Mouse (Mus musculus) mouse trophoblast stem cell (cell line): ENCODE data around the gene Adsl.
"Not testable (repeated sequence)": the region's sequence is repeated elsewhere in the genome, so short reads cannot be mapped to it uniquely, and the experiment has no call there.

Source experiments
- in situ Hi-C, 2 experiments: fragments of 300-500 bp; cut with MseI, MboI; formaldehyde crosslinking; loops; 2 replicates in 1 of 2; 3 replicates in 1 of 2; pipeline ENCODE4 v1.15.1; 2025

The Adsl gene

DNA sequence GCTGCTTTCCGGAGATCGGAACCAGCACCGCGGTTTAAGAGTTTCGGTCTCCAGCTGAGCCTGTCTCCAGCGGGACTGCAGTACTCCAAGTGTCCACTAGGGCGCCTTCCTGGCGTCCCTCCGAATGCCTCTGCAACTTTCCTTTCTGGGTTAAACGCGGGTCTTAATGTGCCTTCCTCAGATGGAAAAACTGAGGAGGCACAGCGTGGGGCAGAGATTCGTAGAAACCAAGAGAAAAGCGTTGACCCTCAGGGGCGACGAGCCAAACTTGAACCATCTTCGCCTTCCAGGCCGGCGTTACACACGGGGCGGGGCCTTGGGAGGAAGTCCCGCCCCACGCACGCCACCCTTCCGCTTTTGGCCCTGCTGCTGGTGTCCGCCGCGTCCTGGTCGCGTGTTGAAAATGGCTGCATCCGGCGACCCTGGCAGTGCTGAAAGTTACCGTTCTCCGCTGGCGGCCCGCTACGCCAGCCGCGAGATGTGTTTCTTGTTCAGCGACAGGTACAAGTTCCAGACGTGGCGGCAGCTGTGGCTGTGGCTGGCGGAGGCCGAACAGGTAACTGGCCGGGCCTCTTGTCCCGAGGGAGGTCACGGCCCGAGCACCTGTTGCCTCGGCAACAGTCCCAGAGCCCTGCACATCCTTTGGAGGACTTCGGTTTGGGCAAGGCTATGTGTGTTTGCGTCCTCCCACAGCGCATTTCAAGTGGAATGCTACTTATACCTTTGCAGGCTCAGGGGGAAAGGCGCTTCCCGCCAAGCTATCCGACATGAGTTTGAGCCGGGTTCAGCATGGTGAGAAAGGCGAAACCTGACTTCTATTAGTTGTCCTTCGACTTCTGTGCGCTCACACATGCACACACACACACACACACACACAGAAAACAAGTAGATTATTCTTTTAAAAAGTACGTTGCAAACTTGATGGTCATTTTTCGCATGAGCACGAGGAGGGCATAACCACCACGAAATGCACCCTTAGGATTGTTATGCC lies at the start of gene Adsl:
Adsl (plus strand) TSS at position 346 of the 991 bp plus-strand sequence.
- in situ Hi-C loops = loop anchor here in 1 of 2 experiments (10.0 kb wide), 1 partner anchor 244 kb away; no protein-coding TSS in a partner anchor

DNA sequence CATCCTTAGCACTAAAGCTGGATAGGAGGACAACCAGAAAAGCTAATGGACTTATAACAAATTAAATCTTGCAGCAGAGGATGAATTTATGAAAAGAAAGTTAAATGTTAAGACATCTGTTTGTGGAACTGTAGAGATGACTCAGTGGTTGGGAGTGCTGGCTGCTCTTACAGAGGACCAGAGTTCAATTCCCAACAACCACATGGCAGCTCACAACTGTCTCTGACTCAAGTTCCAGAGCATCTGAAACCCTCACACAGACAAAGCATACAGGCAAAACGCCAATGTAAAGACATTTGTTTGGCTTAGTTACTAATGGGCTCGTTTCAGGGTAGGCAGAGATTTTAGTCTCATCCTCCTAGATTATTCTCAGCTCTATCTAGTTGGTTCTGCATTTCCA lies 48.5 kb upstream of the Adsl start:
- in situ Hi-C loops = no loop called here

DNA sequence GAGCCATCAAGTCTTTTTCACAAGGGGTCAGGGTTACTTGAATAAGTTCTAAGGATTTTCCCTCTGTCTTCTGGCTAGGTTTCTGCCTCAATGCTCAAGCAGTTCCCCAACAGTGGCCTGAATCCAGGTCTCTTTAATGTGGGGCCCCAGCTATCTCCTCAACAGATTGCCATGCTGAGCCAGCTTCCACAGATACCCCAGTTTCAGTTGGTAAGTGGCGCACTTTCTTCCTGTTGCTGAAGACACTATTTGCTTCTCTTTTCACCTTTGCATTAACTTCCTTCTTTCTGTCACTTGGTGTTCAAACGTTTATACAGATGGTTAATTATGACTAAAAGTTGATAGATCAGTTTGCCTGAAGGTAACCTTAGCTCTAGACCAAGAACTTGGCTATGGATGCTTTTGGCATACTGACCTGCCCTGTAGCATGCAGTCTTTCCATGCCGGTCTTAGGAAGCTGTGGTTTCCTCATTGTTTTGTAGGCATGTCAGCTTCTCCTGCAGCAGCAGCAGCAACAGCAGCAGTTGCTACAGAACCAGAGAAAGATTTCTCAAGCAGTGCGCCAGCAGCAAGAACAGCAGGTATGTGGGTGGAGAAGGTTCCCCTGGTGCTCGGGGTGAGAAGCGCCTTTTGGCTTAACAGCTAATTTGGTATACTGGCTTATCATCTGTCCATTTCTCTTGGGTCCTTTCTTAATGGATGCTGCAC lies 46.3 kb upstream of the Adsl start:
- in situ Hi-C loops = no loop called here

DNA sequence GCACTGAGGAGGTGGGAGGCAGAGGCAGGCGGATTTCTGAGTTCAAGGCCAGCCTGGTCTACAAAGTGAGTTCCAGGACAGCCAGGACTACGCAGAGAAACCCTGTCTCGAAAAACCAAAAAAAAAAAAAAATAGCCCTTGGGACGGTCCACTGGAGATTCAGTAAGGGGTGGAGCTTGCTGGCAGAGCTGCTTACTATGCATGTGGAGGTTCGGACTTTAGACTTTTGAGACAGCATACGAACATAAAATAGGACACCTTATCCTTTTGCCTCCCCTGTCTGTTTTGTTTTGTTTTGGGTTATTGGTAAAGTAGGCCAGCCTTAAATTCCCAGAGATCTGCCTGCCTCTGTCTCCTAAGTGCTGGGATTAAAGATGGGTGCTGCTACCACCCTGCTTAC lies 43.5 kb upstream of the Adsl start:
- in situ Hi-C loops = not testable (repeated sequence)

DNA sequence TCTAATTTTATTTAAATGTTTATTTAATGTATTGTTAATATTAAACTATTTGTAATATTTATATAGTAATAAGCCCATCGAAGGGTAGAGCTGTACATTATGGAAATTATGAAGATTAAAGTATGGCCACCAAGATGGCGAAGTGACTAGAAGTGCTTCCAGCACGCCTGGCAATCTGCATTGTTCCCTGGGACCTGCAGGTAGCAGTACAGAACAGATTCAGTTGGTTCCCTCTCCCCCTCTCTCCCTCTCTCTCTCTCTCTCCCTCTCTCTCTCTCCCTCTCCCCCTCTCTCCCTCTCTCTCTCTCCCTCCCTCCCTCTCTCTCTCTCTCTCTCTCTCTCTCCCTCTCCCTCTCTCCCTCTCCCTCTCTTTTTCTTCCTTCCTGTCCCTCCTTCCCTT lies 38.1 kb upstream of the Adsl start:
- in situ Hi-C loops = no loop called here

DNA sequence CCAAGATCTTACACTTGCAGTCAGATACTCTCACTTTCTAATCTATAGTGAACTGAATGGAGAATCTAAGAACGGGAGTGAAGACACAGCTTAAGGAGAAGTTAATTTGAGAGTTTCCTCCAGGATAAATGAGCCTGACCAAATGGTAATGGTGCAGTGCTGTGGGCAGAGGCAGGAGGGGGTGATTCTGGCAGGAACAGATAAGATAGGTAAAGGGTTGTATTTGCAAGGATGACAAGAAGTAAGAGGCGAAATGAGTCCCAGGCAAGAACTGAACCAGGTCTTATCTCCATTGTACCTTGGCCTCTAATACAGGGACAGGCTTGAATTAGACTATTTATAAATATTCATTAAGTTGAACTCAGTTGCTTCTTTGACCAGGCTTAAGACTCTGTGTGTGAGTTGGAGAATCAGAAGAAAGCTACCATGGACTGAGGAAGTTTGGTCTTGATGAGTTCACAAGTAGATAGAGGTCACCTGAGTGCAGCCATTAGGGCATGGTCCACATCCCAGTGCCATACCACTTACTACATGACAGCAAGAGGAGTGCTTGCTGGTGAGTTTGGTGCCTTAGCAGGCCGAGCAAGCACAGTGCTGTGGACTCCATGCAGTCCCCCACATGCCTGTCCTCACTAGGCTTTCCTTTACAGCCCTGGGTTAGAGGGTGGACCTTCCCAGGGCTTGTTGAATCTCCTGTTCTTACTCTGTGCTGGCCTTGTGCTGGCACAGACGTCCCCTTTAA lies 37.3 kb upstream of the Adsl start:
- in situ Hi-C loops = no loop called here

DNA sequence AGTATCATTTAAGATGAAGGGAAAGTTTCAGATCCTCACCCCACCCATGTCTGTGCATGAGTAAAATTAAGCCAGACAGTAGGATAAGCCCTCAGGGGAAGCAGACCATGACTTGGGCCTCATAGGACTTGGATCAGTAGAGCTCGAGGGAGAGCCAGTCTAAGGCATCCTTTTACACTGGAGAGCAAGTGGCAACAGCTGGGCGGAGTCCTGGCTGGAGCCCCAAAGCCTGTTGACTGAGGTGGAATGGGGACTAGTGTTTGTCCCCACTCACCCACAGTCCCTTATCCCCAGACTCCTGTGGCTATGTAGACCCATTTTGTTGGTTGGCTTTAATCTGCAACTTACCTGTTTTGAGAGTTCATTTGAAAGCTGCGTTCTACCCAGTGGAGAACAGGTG lies 36.1 kb upstream of the Adsl start:
- in situ Hi-C loops = no loop called here

DNA sequence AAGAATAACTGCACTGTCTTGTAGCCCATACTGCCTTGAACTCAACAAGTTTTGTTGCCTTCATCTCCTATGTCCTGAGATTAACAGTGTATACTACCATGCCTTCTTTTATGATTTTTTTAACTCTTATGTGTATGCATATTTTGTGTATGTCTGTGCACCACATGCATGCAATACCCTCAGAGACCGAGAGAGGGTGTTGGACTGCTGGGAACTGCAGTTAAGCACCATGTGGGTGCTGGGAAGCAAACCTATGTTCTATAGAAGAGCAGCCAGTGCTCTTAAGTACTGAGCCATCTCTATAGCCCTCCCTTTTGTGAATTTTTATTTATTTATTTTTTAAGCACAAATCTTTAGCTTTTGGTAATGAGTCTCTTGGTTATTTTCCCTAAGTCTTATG lies 34.5 kb upstream of the Adsl start:
- in situ Hi-C loops = no loop called here

DNA sequence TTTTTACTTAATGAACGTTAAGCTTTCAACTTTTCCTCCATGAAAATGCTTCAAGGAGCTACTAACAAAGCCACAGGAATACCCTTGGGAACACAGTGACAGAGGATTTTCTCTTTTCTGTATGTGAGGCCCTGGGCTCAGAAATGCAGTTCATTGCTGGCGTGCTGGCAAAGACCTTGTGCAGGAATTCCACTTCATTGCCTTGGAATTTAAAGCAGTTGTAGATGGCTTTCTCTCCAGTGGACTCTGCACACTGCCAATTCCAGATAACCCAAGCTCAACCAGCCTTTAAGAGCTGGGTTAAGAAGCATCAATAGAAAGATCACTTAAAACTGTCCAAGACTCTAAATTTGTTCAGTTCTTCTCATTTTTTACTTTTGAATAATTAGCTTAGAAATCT lies 32.4 kb upstream of the Adsl start:
- in situ Hi-C loops = no loop called here

DNA sequence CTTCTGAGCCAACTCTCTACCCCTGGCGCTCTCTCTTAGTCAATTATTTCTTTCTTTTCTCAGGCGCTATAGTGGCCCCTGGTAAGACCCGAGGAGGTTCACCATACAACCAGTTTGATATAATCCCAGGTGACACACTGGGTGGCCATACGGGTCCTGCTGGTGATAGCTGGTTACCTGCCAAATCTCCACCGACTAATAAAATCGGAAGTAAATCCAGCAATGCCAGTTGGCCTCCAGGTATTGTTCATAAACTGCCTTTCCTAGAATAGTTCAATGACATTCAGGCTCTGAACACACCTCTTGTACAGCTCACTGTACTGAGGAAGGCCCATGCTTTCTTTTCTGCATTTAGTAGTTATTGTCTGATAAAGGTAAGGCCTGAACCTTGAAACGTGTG lies 31.7 kb upstream of the Adsl start:
- in situ Hi-C loops = no loop called here

DNA sequence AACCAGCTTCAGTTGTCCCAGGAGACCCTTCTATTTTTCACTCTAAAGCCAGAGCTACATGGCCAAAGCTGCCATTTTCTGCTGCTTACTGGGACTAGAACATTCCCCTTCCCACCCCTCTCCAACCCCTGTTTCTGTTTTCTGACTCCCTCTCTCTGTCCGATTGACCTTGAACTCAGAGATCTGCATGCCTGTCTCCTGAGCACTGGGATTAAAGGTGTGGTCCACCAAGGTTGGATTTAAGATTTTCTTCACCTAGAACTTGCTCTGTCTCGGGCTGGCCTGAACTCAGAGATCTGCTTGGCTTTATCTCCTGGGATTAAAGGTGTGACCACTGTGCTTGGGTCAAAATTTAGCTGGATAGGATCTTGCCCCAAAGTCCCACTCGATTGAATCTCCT lies 27.9 kb upstream of the Adsl start:
- in situ Hi-C loops = no loop called here

DNA sequence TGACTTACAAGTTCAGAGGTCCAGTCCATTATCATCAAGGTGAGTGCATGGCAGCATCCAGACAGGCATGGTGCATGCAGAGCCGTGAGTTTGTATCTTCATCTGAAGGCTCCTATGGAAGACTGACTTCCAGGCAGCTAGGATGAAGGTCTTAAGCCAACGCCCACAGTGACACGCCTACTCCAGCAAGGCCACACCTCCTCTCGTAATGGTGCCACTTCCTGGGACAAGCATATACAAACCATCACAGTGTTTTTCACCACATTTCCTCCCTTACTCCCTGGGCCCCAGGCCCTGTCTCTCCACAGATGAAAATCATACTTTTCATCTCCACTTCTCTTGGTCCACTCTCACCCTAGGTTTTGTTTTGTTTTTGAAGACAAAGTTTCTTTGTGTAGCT lies 26.5 kb upstream of the Adsl start:
- in situ Hi-C loops = no loop called here

DNA sequence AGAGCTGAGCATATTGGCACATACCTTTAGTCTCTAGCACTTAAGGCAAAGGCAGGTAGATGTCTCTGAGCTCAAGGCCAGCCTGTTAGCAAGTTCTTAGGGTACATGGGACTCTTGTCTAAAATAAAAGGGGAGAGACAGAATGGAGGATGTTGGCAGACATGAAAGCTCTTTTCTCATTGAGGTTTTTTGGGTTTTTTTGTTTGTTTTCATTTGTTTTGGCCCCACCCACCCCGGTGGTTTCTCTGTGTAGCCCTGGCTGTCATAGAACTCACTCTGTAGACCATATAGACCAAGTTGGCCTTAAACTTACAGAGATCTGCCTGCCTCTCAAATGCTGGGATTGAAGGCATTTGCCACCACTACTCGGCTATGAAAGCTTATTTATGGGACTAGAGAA lies 24.1 kb upstream of the Adsl start:
- in situ Hi-C loops = no loop called here

DNA sequence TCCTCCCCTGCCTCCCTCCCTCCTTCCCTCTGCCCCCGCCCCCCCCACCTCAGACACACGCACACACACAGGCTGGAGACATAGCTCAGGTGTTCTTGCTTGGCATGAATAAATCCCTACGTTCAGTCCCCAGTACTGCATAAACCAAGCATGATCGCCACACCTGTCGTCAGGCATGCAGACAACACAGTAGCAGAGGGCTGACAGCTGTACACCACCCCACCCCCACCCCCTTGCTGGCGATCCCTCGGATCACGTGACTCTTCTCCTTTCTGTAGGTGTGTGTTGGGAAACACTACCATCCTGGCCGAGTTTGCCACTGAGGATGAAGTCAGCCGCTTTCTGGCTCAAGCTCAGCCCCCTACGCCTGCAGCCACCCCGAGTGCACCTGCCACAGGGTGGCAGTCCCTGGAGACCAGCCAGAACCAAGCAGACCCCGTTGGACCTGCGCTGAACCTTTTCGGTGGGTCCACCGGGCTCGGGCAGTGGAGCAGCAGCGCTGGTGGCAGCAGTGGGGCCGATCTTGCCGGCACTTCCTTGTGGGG lies 19.4 kb upstream of the Adsl start:
- in situ Hi-C loops = no loop called here

DNA sequence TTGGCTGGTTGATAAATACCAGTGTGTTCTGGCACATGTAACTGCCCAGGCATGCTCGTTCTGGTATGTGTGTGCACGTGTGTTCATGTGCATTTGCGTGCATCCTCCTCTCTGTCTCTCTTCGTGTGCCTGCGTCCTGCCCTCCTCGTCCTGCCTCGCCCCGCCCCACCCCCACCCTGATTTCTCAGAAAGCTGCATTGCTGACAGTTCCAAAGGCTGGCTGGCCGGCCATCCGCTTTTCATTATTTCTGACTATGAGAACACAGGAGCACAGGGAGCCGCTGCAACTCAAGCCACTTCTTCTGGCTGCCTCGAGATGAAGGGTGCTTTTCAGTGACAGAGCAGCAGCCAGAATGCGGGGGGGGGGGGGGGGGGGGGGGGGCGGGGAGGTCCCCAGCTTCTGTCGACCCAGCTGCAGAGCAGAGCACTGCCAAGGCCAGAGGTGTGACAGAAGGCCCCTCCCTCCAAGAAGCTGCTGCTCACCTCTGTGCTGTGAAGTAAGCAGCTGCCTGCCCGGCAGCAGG lies 18.2 kb upstream of the Adsl start:
- in situ Hi-C loops = no loop called here

DNA sequence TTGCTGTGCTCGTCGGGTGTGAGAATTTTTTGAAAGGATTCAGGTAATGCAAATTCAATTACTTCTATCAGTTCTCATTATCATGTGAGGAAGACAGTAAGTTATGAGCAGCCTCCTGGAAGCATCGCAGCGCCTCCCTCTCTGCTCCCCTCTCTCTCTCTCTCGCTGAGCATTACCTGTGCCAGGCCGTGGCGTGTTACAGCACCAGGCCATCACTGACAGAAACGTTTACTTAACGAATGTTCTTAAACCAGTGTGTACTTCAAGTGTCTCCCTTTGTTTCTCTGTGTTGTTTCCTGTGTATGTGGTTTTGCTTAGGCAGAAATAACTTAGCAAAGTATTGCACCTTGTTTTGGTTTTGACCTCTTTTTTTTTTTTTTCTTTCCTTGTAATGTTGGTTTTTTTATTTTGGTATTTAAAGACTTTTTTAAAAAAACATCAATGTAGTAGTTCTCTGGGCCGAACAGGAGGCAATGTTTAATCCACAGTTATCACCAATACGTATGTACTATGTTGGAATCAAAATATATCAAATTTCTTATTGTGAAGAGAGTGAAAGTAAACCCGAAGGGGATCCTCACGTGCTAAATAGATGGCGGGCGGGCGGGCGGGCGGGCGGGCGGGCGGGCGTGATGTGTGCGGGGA lies 17.5 kb upstream of the Adsl start:
- in situ Hi-C loops = not testable (repeated sequence)

DNA sequence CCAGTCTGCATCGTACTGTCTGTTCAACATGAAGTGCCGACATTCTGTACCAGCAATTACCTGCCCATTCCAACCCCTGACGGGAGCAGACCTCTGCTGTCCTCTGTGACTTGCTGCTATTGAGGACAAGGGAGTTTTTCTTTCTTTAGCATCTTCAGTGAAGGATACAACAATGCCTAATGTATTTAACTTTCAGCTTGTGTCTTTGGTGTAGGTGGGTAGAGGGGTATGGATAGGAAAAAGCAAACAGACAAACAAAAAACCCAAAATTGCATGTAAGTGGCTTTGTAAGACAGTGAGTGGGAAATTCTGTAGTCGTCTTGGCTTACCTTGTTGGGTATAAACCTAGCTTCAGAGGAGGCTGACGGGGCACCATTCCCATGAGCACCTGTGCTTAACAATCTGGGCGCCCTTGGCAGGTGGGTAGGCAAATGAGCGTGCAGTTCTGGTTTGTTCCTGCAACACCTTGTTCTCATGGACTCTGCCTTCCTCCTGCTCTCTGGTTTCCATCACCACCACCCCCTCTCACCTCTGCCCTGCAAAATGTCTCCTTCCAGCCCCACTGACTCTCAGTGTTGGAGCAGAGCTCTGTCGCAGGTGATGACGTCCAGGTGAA lies 16.8 kb upstream of the Adsl start:
- in situ Hi-C loops = no loop called here

DNA sequence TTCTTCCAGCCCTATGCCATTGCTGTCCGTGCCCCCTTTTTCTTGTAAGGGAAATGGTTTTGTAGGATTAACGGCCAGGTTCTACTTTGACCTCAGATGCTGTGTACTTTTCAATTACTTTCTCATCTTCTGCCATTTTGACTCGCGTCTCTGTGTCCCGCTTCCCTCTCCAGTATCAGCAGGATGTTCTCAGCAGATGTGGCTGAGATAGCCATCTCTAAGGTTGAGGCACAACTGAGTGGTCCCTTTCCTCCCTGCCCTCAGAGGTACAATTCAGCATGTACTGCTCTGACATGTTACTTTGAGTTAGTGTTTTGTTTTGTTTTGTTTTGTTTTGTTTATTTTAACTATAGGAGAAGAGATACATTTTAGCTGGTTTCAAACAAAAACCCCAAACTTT lies 13.4 kb upstream of the Adsl start:
- in situ Hi-C loops = no loop called here

DNA sequence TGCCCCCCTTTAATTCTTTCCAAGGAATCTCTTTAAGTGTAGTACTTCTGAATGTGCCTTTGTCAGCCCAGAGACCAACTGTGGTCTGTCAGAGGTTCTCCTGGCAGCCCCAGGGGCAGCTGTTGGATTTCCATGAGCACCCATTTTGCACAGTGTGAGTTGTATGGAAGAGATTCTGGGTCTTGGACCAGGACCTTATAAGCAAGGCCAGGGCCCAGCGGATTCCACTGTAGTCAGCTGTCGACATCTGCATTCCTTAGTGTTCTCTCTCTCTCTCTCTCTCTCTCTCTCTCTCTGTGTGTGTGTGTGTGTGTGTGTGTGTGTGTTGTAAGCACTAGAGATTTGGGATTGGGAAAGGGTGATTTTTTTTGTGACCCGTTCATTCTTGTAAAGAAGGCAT lies 11.6 kb upstream of the Adsl start:
- in situ Hi-C loops = no loop called here

DNA sequence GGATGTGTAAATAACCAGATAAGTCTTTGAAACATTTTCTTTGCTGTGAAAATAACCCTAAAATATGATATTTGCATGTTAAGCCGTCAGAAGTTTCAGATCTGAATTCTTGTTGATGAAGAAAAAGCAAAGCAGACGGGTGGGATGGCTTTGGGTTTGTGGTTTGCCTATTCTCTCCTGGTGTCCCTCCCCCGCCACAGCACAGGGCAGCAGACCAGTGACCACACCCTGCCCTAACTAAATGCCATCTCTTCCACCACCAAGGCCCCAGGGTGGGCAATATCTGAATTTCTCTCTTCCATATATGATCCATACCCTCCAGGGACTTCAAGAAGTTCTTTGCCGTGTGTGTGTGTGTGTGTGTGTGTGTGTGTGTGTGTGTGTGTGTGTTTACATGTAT lies 9.7 kb upstream of the Adsl start:
- in situ Hi-C loops = no loop called here

DNA sequence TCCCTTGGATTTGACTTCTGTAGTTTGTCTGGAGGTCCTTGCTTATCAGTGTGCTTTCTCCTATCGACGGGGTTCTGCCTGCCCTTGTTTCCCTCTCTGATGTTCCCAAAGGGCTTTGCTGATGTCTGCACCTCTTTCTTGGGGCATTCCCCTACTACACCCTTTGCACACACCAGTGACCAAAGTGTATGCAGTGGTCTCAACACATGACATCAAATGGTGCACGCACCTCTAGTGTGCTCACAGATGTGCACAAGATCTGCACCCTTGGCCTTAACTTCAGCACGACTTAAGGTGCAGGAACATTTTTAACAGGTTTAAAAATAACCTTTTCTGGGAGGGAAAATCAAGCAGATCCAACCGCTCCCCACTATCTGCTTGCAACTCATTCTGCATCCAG lies 8.9 kb upstream of the Adsl start:
- in situ Hi-C loops = no loop called here
